ENCODE assay signal across 8 mouse cellular contexts in genomic region chr10:115361840-115362622, GRCm38 (mm10). TPM values are rescaled to one million over a fixed set of nuclear protein-coding genes. Genes with fewer than 3 reads are reported as not detected.
DNase-seq lines count a peak whose midpoint lies in the region; ATAC-seq and TF ChIP-seq lines count a peak whose summit lies in the region.

Gene Tmem19, minus strand, starts transcription at chr10:115362501.

- H3K27ac ChIP-seq in forebrain, postnatal 0 days (ENCODE audit: low read depth, low read length) = peak within 1 kb of the TSS; percentile 97
- H3K27ac ChIP-seq in lung, embryonic 15.5 days = peak within 1 kb of the TSS; percentile 97

- TF ChIP-seq CTCF in G1E (IDR thresholded peaks at IDR 0.05; ENCODE audit: low read depth, low read length) = no peak
- TF ChIP-seq CTCF in forebrain, postnatal 0 days (IDR thresholded peaks at IDR 0.05; ENCODE audit: low read depth) = peak; percentile 37; the same call in 1 of the 2 replicates

- DNase-seq in G1E (ENCODE audit: low spot score) = peak; percentile 97
- peak; percentile 97 for DNase-seq in cerebellum, adult 18-20 months
- peak; percentile 97 for DNase-seq in forebrain, postnatal 0 days
- DNase-seq in heart, postnatal 4 days = peak; percentile 98
- peak; percentile 94 to 95 for DNase-seq in layer of hippocampus, adult 8-10 months (ENCODE audit: low spot score in 2 of 2)
- DNase-seq in ovary, adult 18-20 months (ENCODE audit: low spot score) = peak; percentile 97
- peak; percentile 98 for DNase-seq in thymus, postnatal 0 days (ENCODE audit: low spot score)

- no peaks in the 10 kb centered on the region for H3K9me3 ChIP-seq in G1E (replicated peaks)
- no peaks in the 10 kb centered on the region for H3K9me3 ChIP-seq in forebrain, postnatal 0 days (ENCODE audit: low read length)
- no peaks in the 10 kb centered on the region for H3K9me3 ChIP-seq in lung, embryonic 15.5 days

- H3K36me3 ChIP-seq in G1E (replicated peaks) = peaks cover 16% of the 10 kb centered on the region
- no peaks in the 10 kb centered on the region; the same call in 1 of the 2 replicates for H3K36me3 ChIP-seq in forebrain, postnatal 0 days (ENCODE audit: insufficient read depth)
- no peaks in the 10 kb centered on the region for H3K36me3 ChIP-seq in lung, embryonic 15.5 days

- WGBS in forebrain, postnatal 0 days = under 1% methylated on average over 51 of the region's 58 CpGs
- under 1% methylated on average over 57 of the region's 58 CpGs for WGBS in lung, embryonic 15.5 days

- ATAC-seq in G1E (ENCODE audit: extremely low read depth, insufficient number of reproducible peaks, low FRiP score, poor library complexity, severe bottlenecking) = peak; percentile 95
- peak; percentile 98 for ATAC-seq in forebrain, postnatal 0 days
- peak; percentile 100 for ATAC-seq in lung, embryonic 15.5 days (ENCODE audit: borderline replicate concordance, extremely low read depth, low FRiP score, low TSS enrichment)

- peak within 1 kb of the TSS; percentile 66 for H3K4me2 ChIP-seq in forebrain, postnatal 0 days (ENCODE audit: low read depth)
- H3K4me2 ChIP-seq in lung, embryonic 15.5 days = peak within 1 kb of the TSS; percentile 81

- no peaks in the 10 kb centered on the region for H3K27me3 ChIP-seq in G1E (ENCODE audit: insufficient read depth, low read length)
- no peaks in the 10 kb centered on the region for H3K27me3 ChIP-seq in forebrain, postnatal 0 days (ENCODE audit: insufficient read depth, low read length)
- H3K27me3 ChIP-seq in lung, embryonic 15.5 days = no peaks in the 10 kb centered on the region

- H3K4me3 ChIP-seq in G1E (ENCODE audit: low read depth, low read length) = peak within 1 kb of the TSS; percentile 74
- H3K4me3 ChIP-seq in forebrain, postnatal 0 days (ENCODE audit: low read depth, low read length) = peak within 1 kb of the TSS; percentile 71
- H3K4me3 ChIP-seq in lung, embryonic 15.5 days = peak within 1 kb of the TSS; percentile 62

- peaks cover 33% of the 10 kb centered on the region for H3K4me1 ChIP-seq in G1E (ENCODE audit: insufficient read depth, low read depth, low read length)
- peaks cover 12% of the 10 kb centered on the region for H3K4me1 ChIP-seq in forebrain, postnatal 0 days (ENCODE audit: insufficient read depth)
- peaks cover 6% of the 10 kb centered on the region; the same call in 1 of the 2 replicates for H3K4me1 ChIP-seq in lung, embryonic 15.5 days

- H3K9ac ChIP-seq in forebrain, postnatal 0 days = peak within 1 kb of the TSS; percentile 73
- H3K9ac ChIP-seq in lung, embryonic 15.5 days = peak within 1 kb of the TSS; percentile 58

RNA-seq across cellular contexts. Expression of gene Tmem19, which starts in this region (rescaled TPM):
- total RNA-seq in G1E (2014; fragmentation: Nextera tagmentation) = 10.5 and 11.6 TPM in 2 replicates
- 16.2 and 17.9 TPM in 2 replicates for total RNA-seq in G1E (2017)
- polyA plus RNA-seq in G1E (2012) = 1.9 and 2.9 TPM in 2 replicates
- total RNA-seq in forebrain, postnatal 0 days (2014; rRNA removed) = 30.5 and 36.0 TPM in 2 replicates
- polyA plus RNA-seq in forebrain, postnatal 0 days (2015; fragmentation: Nextera tagmentation; extraction: Ambion mirVana) = 29.1 and 38.8 TPM in 2 replicates
- 10 to 100 TPM; 17.5 to 17.6 TPM for total RNA-seq in heart, postnatal 4 days (2021)
- total RNA-seq in layer of hippocampus, adult 8-10 months (2022) = 10 to 100 TPM; 35.6 to 46.8 (median 41.7) TPM
- polyA plus RNA-seq in lung, embryonic 15.5 days (2015; fragmentation: Nextera tagmentation; extraction: Ambion mirVana) = 23.2 and 29.3 TPM in 2 replicates
- 46.8 and 53.6 TPM in 2 replicates for polyA plus RNA-seq in thymus, postnatal 0 days (2015; fragmentation: Nextera tagmentation; extraction: Ambion mirVana)

Comparison
In these comparisons a context has a peak if more than half of its experiments do, and no peak if none do; other contexts are left out.
1. Peak in every context shown above with its lines: DNase-seq, ATAC-seq, H3K4me3 ChIP-seq and H3K27ac ChIP-seq.